8 mouse cellular contexts compared by ENCODE assay signal in the genomic region with DNA sequence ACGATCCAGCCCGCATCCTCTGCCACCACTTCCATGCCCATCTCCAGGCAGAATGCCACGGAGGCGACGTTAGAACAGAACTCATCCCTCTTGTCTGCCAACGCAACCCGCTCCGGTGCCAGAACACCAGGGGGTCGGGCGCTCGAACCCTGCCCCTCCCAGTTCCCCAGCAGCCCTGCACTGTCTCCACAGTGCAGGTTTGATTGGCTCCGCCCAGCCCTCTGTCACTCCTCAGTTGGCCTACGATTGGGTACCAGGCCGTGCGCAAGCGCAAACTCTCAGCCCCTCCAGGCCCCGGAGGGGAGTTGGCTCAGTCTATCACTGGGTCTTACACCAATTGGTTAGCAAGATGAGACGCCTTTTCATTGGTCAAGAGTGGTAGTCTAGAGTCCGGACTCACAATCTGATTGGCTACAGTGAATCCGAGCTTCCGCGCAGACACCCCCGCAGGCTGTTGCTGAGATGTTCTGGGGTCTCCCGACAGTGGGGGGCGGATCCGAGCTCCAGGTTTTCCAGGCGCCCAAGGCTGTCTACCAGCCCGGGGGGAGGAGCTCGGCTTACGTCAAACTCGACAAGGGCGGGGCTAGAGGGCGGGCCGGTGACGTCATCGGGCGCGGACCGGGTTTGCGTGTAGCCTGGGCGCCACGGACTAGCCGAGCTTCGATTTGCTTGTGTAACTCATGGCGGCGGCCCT. TPM values are rescaled to one million over a fixed set of nuclear protein-coding genes. Genes with fewer than 3 reads are reported as not detected.
DNase-seq lines count a peak whose midpoint lies in the region; ATAC-seq and TF ChIP-seq lines count a peak whose summit lies in the region.

No protein-coding gene starts in this region.

- H3K27ac ChIP-seq in embryonic facial prominence, embryonic 13.5 days, result peak overlapping the region; percentile 95
- H3K27ac ChIP-seq in kidney, adult 2 months (ENCODE audit: insufficient read depth, low read depth, low read length), result peak overlapping the region; percentile 96
- peak overlapping the region; percentile 89 for H3K27ac ChIP-seq in limb, embryonic 12.5 days
- H3K27ac ChIP-seq in midbrain, embryonic 15.5 days, result peak overlapping the region; percentile 99

- H3K9me3 ChIP-seq in embryonic facial prominence, embryonic 13.5 days, result no peaks in the 10 kb centered on the region
- no peaks in the 10 kb centered on the region for H3K9me3 ChIP-seq in limb, embryonic 12.5 days
- no peaks in the 10 kb centered on the region for H3K9me3 ChIP-seq in midbrain, embryonic 15.5 days

- H3K36me3 ChIP-seq in embryonic facial prominence, embryonic 13.5 days, result peaks cover 3% of the 10 kb centered on the region; the same call in 1 of the 2 replicates
- no peaks in the 10 kb centered on the region for H3K36me3 ChIP-seq in kidney, adult 2 months (ENCODE audit: control insufficient read depth, insufficient read depth, low read length)
- H3K36me3 ChIP-seq in limb, embryonic 12.5 days, result 0 out of 2 replicates have a peak, but pooled peaks cover 3% of the 10 kb centered on the region
- no peaks in the 10 kb centered on the region for H3K36me3 ChIP-seq in midbrain, embryonic 15.5 days (replicated peaks)

- no peak for TF ChIP-seq CTCF in kidney, adult 2 months (conservative IDR thresholded peaks at IDR 0.05; ENCODE audit: insufficient read depth, insufficient read length, low read depth, low read length)

- peak; percentile 86 for TF ChIP-seq POLR2A in kidney, adult 2 months (IDR thresholded peaks at IDR 0.05; ENCODE audit: low read depth, low read length)

- under 1% methylated on average over 46 of the region's 46 CpGs for whole genome bisulfite sequencing in embryonic facial prominence, embryonic 13.5 days
- under 1% methylated on average over 46 of the region's 46 CpGs for WGBS in kidney, adult 2 months
- under 1% methylated on average over 46 of the region's 46 CpGs for WGBS in limb, embryonic 12.5 days
- under 1% methylated on average over 46 of the region's 46 CpGs for WGBS in midbrain, embryonic 15.5 days

- H3K27me3 ChIP-seq in embryonic facial prominence, embryonic 13.5 days, result no peaks in the 10 kb centered on the region
- no peaks in the 10 kb centered on the region for H3K27me3 ChIP-seq in kidney, adult 2 months (replicated peaks; ENCODE audit: control insufficient read depth, insufficient read depth, low read length)
- H3K27me3 ChIP-seq in limb, embryonic 12.5 days, result no peaks in the 10 kb centered on the region
- no peaks in the 10 kb centered on the region for H3K27me3 ChIP-seq in midbrain, embryonic 15.5 days (replicated peaks)

- peak overlapping the region; percentile 67 for H3K4me2 ChIP-seq in embryonic facial prominence, embryonic 13.5 days
- peak overlapping the region; percentile 77 for H3K4me2 ChIP-seq in limb, embryonic 12.5 days
- H3K4me2 ChIP-seq in midbrain, embryonic 15.5 days, result peak overlapping the region; percentile 68

- peaks cover 9% of the 10 kb centered on the region for H3K4me1 ChIP-seq in embryonic facial prominence, embryonic 13.5 days
- H3K4me1 ChIP-seq in kidney, adult 2 months (ENCODE audit: control insufficient read depth, insufficient read depth, low read length), result peaks cover 3% of the 10 kb centered on the region; the same call in 1 of the 2 replicates
- H3K4me1 ChIP-seq in limb, embryonic 12.5 days (replicated peaks), result peaks cover 11% of the 10 kb centered on the region
- H3K4me1 ChIP-seq in midbrain, embryonic 15.5 days, result peaks cover 42% of the 10 kb centered on the region

- DNase-seq in 3T3-L1 (ENCODE audit: low read depth, low spot score), result peak; percentile 100
- peak; percentile 98 for DNase-seq in adrenal gland, postnatal 36 days
- peak; percentile 98 to 99 for DNase-seq in heart, adult 18-20 months
- peak; percentile 98 for DNase-seq in kidney, adult 2 months
- DNase-seq in spleen, postnatal 14 days (ENCODE audit: low spot score in 2 of 2), result peak; percentile 89 to 94

- peak overlapping the region; percentile 83 for H3K4me3 ChIP-seq in embryonic facial prominence, embryonic 13.5 days
- H3K4me3 ChIP-seq in kidney, adult 2 months (ENCODE audit: insufficient read depth, low read depth, low read length), result peak overlapping the region; percentile 78
- H3K4me3 ChIP-seq in limb, embryonic 12.5 days (replicated peaks), result peak overlapping the region; percentile 71
- peak overlapping the region; percentile 65 for H3K4me3 ChIP-seq in midbrain, embryonic 15.5 days

- peak; percentile 97 for ATAC-seq in embryonic facial prominence, embryonic 13.5 days (ENCODE audit: insufficient number of reproducible peaks, insufficient read depth, low FRiP score, low TSS enrichment, low read depth)
- ATAC-seq in limb, embryonic 12.5 days (ENCODE audit: insufficient number of reproducible peaks, insufficient read depth, low FRiP score, low TSS enrichment, low read depth), result peak; percentile 97
- ATAC-seq in midbrain, embryonic 15.5 days (replicated peaks), result peak; percentile 96

- H3K9ac ChIP-seq in embryonic facial prominence, embryonic 13.5 days, result peak overlapping the region; percentile 89
- peak overlapping the region; percentile 82 for H3K9ac ChIP-seq in limb, embryonic 12.5 days (replicated peaks)
- H3K9ac ChIP-seq in midbrain, embryonic 15.5 days, result peak overlapping the region; percentile 88

RNA-seq across cellular contexts. Expression of a gene that starts 0.8 kb away (rescaled TPM):
- total RNA-seq in adrenal gland, postnatal 36 days (2021), result 10 to 100 TPM; 20.9 to 23.5 TPM
- 7.8 and 13.3 TPM in 2 replicates for polyA plus RNA-seq in embryonic facial prominence, embryonic 13.5 days (2015; fragmentation: Nextera tagmentation; extraction: Ambion mirVana)
- total RNA-seq in heart, adult 18-20 months (2021), result 1 to 10 TPM; 9.3 to 9.7 TPM
- 9.7 and 12.4 TPM in 2 replicates for polyA plus RNA-seq in kidney, adult 2 months (2012; rRNA removed)
- 14.5 and 15.6 TPM in 2 replicates for polyA plus RNA-seq in limb, embryonic 12.5 days (2016; fragmentation: Nextera tagmentation; extraction: Ambion mirVana)
- polyA plus RNA-seq in midbrain, embryonic 15.5 days (2015; fragmentation: Nextera tagmentation; extraction: Ambion mirVana), result 24.1 and 26.7 TPM in 2 replicates

Comparison
In these comparisons a context has a peak if more than half of its experiments do, and no peak if none do; other contexts are left out.
1. Peak in every context shown above with its lines: DNase-seq, ATAC-seq, H3K4me3 ChIP-seq and H3K27ac ChIP-seq.